Mouse (Mus musculus) mature B cell (primary cell): Measurements from ENCODE around the gene Krt2.

Experiments
- in situ Hi-C: fragments of 300-500 bp; cut with MboI; formaldehyde crosslinking; loops from 2 replicates; pipeline ENCODE4 v1.14.3; 2019

Krt2 gene

GRCm38 (mm10) chr15:101772080-101772710 lies 45.8 kb downstream of the Krt2 start:
- in situ Hi-C loops, result no loop called here

DNA sequence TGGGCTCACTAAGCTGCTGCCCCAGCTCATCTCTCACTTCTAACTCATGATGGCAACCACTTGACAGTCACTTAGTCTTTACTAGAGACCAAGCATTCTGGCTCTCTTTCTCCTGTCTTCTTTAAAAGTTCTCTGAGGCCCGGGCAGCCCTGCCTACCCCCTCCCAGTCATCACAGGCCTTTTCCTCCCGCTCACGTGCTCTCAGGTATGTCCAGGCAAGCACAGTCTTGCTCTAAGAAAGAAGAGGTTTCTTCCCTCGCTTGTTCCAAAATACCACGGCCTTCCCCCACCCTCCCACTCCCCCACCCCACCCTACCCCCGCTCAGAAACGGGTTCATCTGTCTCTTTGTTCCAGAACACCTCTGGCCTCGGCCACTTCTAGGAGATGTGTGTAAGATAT lies 47.7 kb downstream of the Krt2 start:
- in situ Hi-C loops, result no loop called here
